Mouse (Mus musculus) heart, embryonic 16.5 days (tissue): Measurements from ENCODE around the gene Prkrip1. TPM values are rescaled to one million over a fixed set of nuclear protein-coding genes. Genes with fewer than 3 reads are reported as not detected.

Experiments used
- ATAC-seq: fragments of 200-750 bp; cut with Nextera tagmentation; replicated peaks from 2 replicates; pipeline ENCODE4 v1.8.0; 2017; ENCODE audit warnings: moderate number of reproducible peaks; ENCODE audit not compliant: insufficient read depth, low FRiP score; ENCODE audit errors: extremely low read depth
- H3K27ac ChIP-seq: fragments of 300-500 bp; sonication (generic); 2 replicates; pipeline ENCODE4 v1.5.1; 2014; ENCODE audit warnings: mild to moderate bottlenecking, low read length, control low read depth, moderate library complexity
- H3K27me3 ChIP-seq: fragments of 300-500 bp; sonication (generic); 2 replicates; pipeline ENCODE4 v1.6.1; 2014; ENCODE audit warnings: low read length, mixed read lengths; ENCODE audit not compliant: control insufficient read depth, insufficient read depth
- H3K36me3 ChIP-seq: fragments of 300-500 bp; sonication (generic); 2 replicates; pipeline ENCODE4 v1.6.1; 2014; ENCODE audit not compliant: control insufficient read depth, insufficient read depth
- H3K4me1 ChIP-seq: fragments of 300-500 bp; sonication (generic); 2 replicates; pipeline ENCODE4 v1.6.1; 2014; ENCODE audit warnings: low read length, mixed read lengths; ENCODE audit not compliant: control insufficient read depth, insufficient read depth
- H3K4me2 ChIP-seq: fragments of 300-500 bp; sonication (generic); 2 replicates; pipeline ENCODE4 v1.6.1; 2014; ENCODE audit warnings: low read depth, mild to moderate bottlenecking, control low read depth, low read length
- H3K4me3 ChIP-seq: fragments of 300-500 bp; sonication (generic); 2 replicates; pipeline ENCODE4 v1.5.1; 2014; ENCODE audit warnings: mild to moderate bottlenecking, control low read depth, low read length
- H3K9ac ChIP-seq: fragments of 300-500 bp; sonication (generic); 2 replicates; pipeline ENCODE4 v1.6.1; 2014; ENCODE audit warnings: low read length, control low read depth
- H3K9me3 ChIP-seq: fragments of 300-500 bp; sonication (generic); replicated peaks from 2 replicates; pipeline ENCODE4 v1.6.1; 2016; ENCODE audit warnings: low read length; ENCODE audit not compliant: control insufficient read depth
- WGBS: fragments of 180-500 bp; shearing (Covaris S2); extraction: QIAGEN DNeasy Blood & Tissue Kit; methylation state at CpG from one replicate; pipeline ENCODE4 v1.1.7; 2014; 5-methylcytosine and 5-hydroxymethylcytosine counted together
- polyA plus RNA-seq: library from polyadenylated mRNA; unstranded; fragments of >200 nt; fragmentation: Nextera tagmentation; extraction: Ambion mirVana; gene quantifications from 2 replicates; pipeline ENCODE4 v1.2.1, GENCODE M21; 2015

The Prkrip1 gene
- polyA plus RNA-seq, 1 experiment from 2014 or later = 37.7 TPM

DNA sequence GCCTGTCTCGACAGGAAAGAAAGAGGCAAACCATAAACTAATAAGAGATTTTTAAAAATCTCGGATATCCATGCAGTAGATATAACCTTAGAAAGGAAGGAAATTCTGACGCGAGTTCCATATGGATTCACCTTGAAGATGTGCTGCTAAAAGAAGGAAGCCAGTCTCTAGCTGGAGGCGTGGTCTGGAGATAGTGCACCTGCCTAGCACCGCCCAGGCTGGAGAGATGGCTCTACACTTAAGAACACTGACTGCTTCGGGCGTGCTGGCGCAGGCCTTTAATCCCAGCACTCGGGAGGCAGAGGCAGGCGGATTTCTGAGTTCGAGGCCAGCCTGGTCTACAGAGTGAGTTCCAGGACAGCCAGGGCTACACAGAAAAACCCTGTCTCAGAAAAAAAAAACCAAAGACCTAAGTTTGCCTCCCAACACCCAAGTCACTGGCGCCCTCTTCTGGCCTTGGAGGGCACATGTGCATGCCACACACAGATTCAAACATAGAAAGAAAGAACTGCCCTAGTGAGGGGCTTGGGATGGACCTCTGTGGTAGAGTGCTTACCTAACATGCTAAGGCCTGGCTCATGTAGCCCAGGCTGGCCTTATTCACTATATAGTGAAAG, 61.0 kb downstream of the Prkrip1 start:
- no peak for ATAC-seq
- Histone ChIP-seq H3K9me3 (no peaks in the 10 kb centered on the region; the same call in 1 of the 2 replicates), H3K4me1 (peaks cover 10% of the 10 kb centered on the region), H3K36me3 (peaks cover 25% of the 10 kb centered on the region), H3K9ac (no peak overlapping the region), H3K4me3 (no peak overlapping the region), H3K27me3 (no peaks in the 10 kb centered on the region), H3K27ac (no peak overlapping the region), H3K4me2 (no peak overlapping the region)
- 72% methylated on average over 13 of the region's 13 CpGs for WGBS

DNA sequence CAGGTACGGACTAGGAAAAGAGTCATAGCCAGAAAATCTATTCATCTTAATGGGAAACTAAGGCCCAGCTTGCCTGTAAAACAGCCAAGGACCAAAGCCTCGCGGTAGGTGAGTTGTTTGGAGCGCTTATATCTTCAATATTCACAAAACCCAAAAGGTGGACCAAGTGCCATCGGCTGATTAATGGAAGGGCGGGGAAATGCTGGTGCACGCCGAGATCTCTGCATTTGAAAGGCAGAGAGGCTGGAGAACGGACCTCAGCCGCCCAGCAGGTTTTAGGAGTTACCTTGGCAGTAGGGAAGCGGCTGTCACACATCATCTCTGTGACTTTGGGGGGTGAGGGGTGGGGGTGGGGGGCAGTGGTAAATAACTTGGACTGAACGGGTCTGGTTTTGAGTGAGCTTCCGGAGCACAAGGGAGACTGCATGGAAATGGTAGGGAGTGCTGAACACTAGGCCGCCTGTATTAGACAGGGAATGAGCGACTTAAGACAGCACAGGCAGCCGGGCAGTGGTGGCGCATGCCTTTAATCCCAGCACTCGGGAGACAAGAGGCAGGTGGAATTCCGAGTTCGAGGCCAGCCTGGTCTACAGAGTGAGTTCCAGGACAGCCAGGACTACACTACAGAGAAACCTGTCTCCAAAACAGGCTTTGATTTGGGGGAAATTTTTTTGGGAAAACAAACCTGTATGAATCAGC, 62.3 kb downstream of the Prkrip1 start:
- Histone ChIP-seq H3K27ac (peak overlapping the region; percentile 28), H3K36me3 (peaks cover 22% of the 10 kb centered on the region), H3K4me3 (peak overlapping the region; percentile 68), H3K4me1 (peaks cover 10% of the 10 kb centered on the region), H3K4me2 (peak overlapping the region; percentile 69), H3K9me3 (no peaks in the 10 kb centered on the region), H3K27me3 (no peaks in the 10 kb centered on the region), H3K9ac (peak overlapping the region; percentile 76)
- WGBS = 4% methylated on average over 20 of the region's 20 CpGs
- ATAC-seq = 0 out of 2 replicates have a peak, but pooled peaks have one; percentile 0

DNA sequence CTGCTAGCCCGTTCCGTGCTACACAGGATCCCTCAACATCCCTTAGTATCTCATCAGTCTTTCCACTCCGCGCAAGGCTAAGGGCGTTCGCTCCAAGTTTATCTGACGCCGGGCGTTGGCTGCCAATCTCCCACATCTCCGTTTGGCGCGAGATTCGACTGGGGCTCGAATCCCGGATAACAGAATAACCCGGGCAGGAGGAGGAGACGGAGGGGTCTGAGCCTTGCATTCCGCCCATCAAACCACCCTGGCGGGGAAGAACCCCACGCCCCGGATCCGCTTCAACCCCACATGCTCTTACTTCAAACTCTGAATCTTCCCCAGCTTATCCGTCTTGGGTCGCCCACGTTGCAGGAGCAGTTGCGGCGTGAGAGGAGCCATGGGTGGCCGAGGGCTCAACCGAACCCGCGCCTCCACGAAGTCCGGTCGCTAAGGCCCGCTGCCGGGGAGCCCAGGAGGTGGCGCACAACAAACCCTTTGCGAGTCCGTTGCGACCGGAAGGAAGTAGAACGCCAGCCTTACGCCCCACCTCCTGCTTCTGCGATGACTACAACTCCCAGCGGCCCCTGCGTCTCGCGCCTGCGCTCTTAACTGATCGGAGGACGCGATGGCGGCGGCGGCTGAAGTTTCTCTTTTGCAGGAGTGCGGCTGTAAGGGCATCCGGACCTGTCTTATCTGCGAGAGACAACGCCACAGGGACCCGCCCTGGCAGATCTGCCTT, 63.0 kb downstream of the Prkrip1 start, which contains the start of the genes Lrwd1 and Alkbh4:
Lrwd1 (minus strand) TSS at position 504 of the 721 bp plus-strand sequence.
Alkbh4 (plus strand) TSS at position 576 of the 721 bp plus-strand sequence.
- Histone ChIP-seq H3K27me3 (no peaks in the 10 kb centered on the region), H3K4me2 (peak within 1 kb of the TSS; percentile 78), H3K27ac (peak within 1 kb of the TSS; percentile 62), H3K36me3 (peaks cover 18% of the 10 kb centered on the region), H3K9ac (peak within 1 kb of the TSS; percentile 91), H3K4me3 (peak within 1 kb of the TSS; percentile 68), H3K4me1 (peaks cover 10% of the 10 kb centered on the region), H3K9me3 (no peaks in the 10 kb centered on the region)
- under 1% methylated on average over 60 of the region's 60 CpGs for WGBS
- ATAC-seq = peak; percentile 94

Other genes with a start within 250 kb of the Prkrip1 start
- gene Ssc4d, start 224.4 kb downstream of the Prkrip1 start, polyA plus RNA-seq = 0.45 and 0.91 TPM in 2 replicates
- not detected in 2 replicates for gene Zp3, start 218.9 kb downstream of the Prkrip1 start, polyA plus RNA-seq
- gene Dtx2, start 204.2 kb downstream of the Prkrip1 start, polyA plus RNA-seq = 21.8 and 22.5 TPM in 2 replicates
- 26.7 and 28.7 TPM in 2 replicates for gene Upk3b, start 160.5 kb downstream of the Prkrip1 start, polyA plus RNA-seq
- gene Upk3bl, start 144.5 kb downstream of the Prkrip1 start, polyA plus RNA-seq = 1.2 and 2.6 TPM in 2 replicates
- gene Rasa4, start 115.0 kb downstream of the Prkrip1 start, polyA plus RNA-seq = 2.0 and 2.3 TPM in 2 replicates
- gene Polr2j, start 82.3 kb downstream of the Prkrip1 start, polyA plus RNA-seq = 139 and 151 TPM in 2 replicates
- gene Lrwd1, start 62.9 kb downstream of the Prkrip1 start, polyA plus RNA-seq = 21.7 and 23.6 TPM in 2 replicates
- 12.5 and 13.0 TPM in 2 replicates for gene Alkbh4, start 62.8 kb downstream of the Prkrip1 start, polyA plus RNA-seq
- gene Orai2, start 28.2 kb downstream of the Prkrip1 start, polyA plus RNA-seq = 3.6 and 4.3 TPM in 2 replicates
- 1.7 TPM in 2 replicates for gene Sh2b2, start 47.6 kb upstream of the Prkrip1 start, polyA plus RNA-seq